Mouse (Mus musculus) embryonic facial prominence, embryonic 12.5 days (tissue): ENCODE measurements around the gene Fbxl17. TPM values are rescaled to one million over a fixed set of nuclear protein-coding genes. Genes with fewer than 3 reads are reported as not detected.
A peak's percentile ranks its signal among the peaks of the same experiment; 100 is the strongest.

Source experiments
- ATAC-seq: fragments of 200-750 bp; cut with Nextera tagmentation; 2 replicates; pipeline ENCODE4 v1.8.0; 2017; ENCODE audit not compliant: insufficient number of reproducible peaks, insufficient read depth, low FRiP score, low TSS enrichment
- H3K27ac ChIP-seq: fragments of 300-500 bp; sonication (generic); 2 replicates; pipeline ENCODE4 v1.5.1; 2016; ENCODE audit warnings: mild to moderate bottlenecking
- H3K27me3 ChIP-seq: fragments of 300-500 bp; sonication (generic); 2 replicates; pipeline ENCODE4 v1.6.1; 2016; ENCODE audit warnings: mild to moderate bottlenecking, moderate library complexity
- H3K36me3 ChIP-seq: fragments of 300-500 bp; sonication (generic); 2 replicates; pipeline ENCODE4 v1.6.1; 2016; ENCODE audit warnings: mild to moderate bottlenecking
- H3K4me1 ChIP-seq: fragments of 300-500 bp; sonication (generic); 2 replicates; pipeline ENCODE4 v1.6.1; 2016
- H3K4me2 ChIP-seq: fragments of 300-500 bp; sonication (generic); replicated peaks from 2 replicates; pipeline ENCODE4 v1.6.1; 2016; ENCODE audit warnings: mild to moderate bottlenecking, moderate library complexity
- H3K4me3 ChIP-seq: fragments of 300-500 bp; sonication (generic); 2 replicates; pipeline ENCODE4 v1.5.1; 2016; ENCODE audit warnings: mild to moderate bottlenecking
- H3K9ac ChIP-seq: fragments of 300-500 bp; sonication (generic); 2 replicates; pipeline ENCODE4 v1.6.1; 2016; ENCODE audit warnings: mild to moderate bottlenecking, moderate library complexity
- H3K9me3 ChIP-seq: fragments of 300-500 bp; sonication (generic); 2 replicates; pipeline ENCODE4 v1.6.1; 2016; ENCODE audit warnings: mild to moderate bottlenecking, moderate library complexity
- WGBS: fragments of 180-500 bp; shearing (Covaris S2); methylation state at CpG from one replicate; pipeline ENCODE4 v1.1.7; 2016; 5-methylcytosine and 5-hydroxymethylcytosine counted together
- polyA plus RNA-seq: library from polyadenylated mRNA; unstranded; fragments of >200 nt; fragmentation: Nextera tagmentation; extraction: Ambion mirVana; gene quantifications from 2 replicates; pipeline ENCODE4 v1.2.1, GENCODE M21; 2016

Gene Fbxl17
- polyA plus RNA-seq, 1 experiment from 2014 or later, result 7.9 TPM

DNA sequence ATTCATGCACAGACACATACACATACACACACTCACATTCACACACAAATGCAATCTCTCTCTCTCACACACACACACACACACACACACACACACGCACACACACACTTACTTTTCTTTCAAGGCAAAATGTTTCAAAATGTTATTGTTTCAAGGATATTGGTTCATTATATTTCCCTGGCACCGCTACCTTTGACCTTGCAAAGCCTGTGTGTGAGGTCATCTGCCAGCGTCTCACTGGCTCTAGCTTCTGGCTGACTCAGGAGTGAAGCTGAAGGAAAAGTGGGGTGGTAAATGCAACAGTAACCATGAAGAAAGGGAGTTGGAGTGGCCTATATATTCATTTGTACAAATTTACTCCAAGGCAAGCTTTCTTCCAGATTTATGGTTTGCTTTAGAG is 442.8 kb downstream of the Fbxl17 start:
- Histone ChIP-seq H3K9ac (no peak overlapping the region), H3K4me3 (no peak overlapping the region), H3K4me1 (no peaks in the 10 kb centered on the region), H3K27ac (no peak overlapping the region), H3K27me3 (no peaks in the 10 kb centered on the region), H3K4me2 (no peak overlapping the region), H3K36me3 (no peaks in the 10 kb centered on the region), H3K9me3 (no peaks in the 10 kb centered on the region)
- ATAC-seq, result no peak
- WGBS, result 89% methylated on average over 3 of the region's 3 CpGs

GRCm38 (mm10) chr17:63053311-63053710 is 446.5 kb downstream of the Fbxl17 start:
- Histone ChIP-seq H3K4me1 (no peaks in the 10 kb centered on the region), H3K4me3 (no peak overlapping the region), H3K9me3 (no peaks in the 10 kb centered on the region), H3K27ac (no peak overlapping the region), H3K9ac (no peak overlapping the region), H3K27me3 (no peaks in the 10 kb centered on the region), H3K4me2 (no peak overlapping the region), H3K36me3 (no peaks in the 10 kb centered on the region)
- ATAC-seq, result no peak
- WGBS, result 75% methylated on average over 3 of the region's 3 CpGs

DNA sequence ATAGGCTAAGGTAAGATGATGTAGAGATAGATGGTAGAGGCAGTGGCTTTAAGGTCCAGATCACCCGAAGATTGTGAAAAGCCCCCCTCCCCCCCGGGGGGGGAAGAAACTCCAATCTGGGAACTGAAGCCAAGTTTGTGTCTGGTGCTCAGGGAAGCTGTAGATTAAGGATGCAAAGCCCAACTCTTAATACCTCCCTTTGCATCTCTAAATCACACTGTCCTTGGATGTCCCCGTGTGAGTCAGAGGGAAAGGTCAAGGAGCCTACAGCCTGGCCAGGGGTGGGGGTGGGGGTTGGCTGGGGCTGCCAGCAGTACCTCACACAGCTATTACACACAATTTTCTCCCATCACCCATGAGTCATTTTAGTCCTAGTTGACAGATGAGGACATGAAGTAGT is 453.4 kb downstream of the Fbxl17 start:
- no peaks in the 10 kb centered on the region for H3K9me3 ChIP-seq
- 46% methylated on average over 3 of the region's 3 CpGs for WGBS
- H3K36me3 ChIP-seq, result no peaks in the 10 kb centered on the region
- H3K4me1 ChIP-seq, result 0 out of 2 replicates have a peak, but pooled peaks cover 4% of the 10 kb centered on the region
- no peak overlapping the region for H3K4me2 ChIP-seq
- no peak overlapping the region for H3K9ac ChIP-seq
- ATAC-seq, result no peak
- no peak overlapping the region for H3K4me3 ChIP-seq
- H3K27ac ChIP-seq, result no peak overlapping the region
- H3K27me3 ChIP-seq, result no peaks in the 10 kb centered on the region

GRCm38 (mm10) chr17:63045297-63045696 is 454.5 kb downstream of the Fbxl17 start:
- Histone ChIP-seq H3K4me1 (0 out of 2 replicates have a peak, but pooled peaks cover 4% of the 10 kb centered on the region), H3K36me3 (no peaks in the 10 kb centered on the region), H3K9me3 (0 out of 2 replicates have a peak, but pooled peaks cover 2% of the 10 kb centered on the region), H3K27ac (no peak overlapping the region), H3K27me3 (no peaks in the 10 kb centered on the region), H3K4me2 (no peak overlapping the region), H3K9ac (no peak overlapping the region), H3K4me3 (no peak overlapping the region)
- no peak for ATAC-seq
- 53% methylated on average over 13 of the region's 13 CpGs for WGBS

- Histone ChIP-seq H3K9ac (no peak overlapping the region), H3K27ac (no peak overlapping the region), H3K4me2 (no peak overlapping the region), H3K9me3 (peaks cover 14% of the 10 kb centered on the region; the same call in 1 of the 2 replicates), H3K36me3 (no peaks in the 10 kb centered on the region), H3K27me3 (no peaks in the 10 kb centered on the region), H3K4me3 (no peak overlapping the region), H3K4me1 (0 out of 2 replicates have a peak, but pooled peaks cover 4% of the 10 kb centered on the region)
- WGBS, result 87% methylated on average over 9 of the region's 9 CpGs
- no peak for ATAC-seq
Observed at GRCm38 (mm10) chr17:63043046-63043675, 456.7 kb downstream of the Fbxl17 start.

- Histone ChIP-seq H3K4me1 (peaks cover 8% of the 10 kb centered on the region; the same call in 1 of the 2 replicates), H3K4me3 (no peak overlapping the region), H3K27ac (no peak overlapping the region), H3K9ac (no peak overlapping the region), H3K27me3 (no peaks in the 10 kb centered on the region), H3K4me2 (no peak overlapping the region), H3K36me3 (no peaks in the 10 kb centered on the region), H3K9me3 (peaks cover 14% of the 10 kb centered on the region; the same call in 1 of the 2 replicates)
- no peak for ATAC-seq
- WGBS, result 66% methylated on average over 3 of the region's 3 CpGs
Observed at GRCm38 (mm10) chr17:63037562-63037961, 462.3 kb downstream of the Fbxl17 start.

- Histone ChIP-seq H3K36me3 (no peaks in the 10 kb centered on the region), H3K27me3 (no peaks in the 10 kb centered on the region), H3K4me2 (no peak overlapping the region), H3K9ac (no peak overlapping the region), H3K9me3 (no peaks in the 10 kb centered on the region), H3K4me1 (peaks cover 13% of the 10 kb centered on the region), H3K27ac (peak overlapping the region; percentile 23; the same call in 1 of the 2 replicates), H3K4me3 (no peak overlapping the region)
- no peak for ATAC-seq
- WGBS, result 58% methylated on average over 5 of the region's 5 CpGs
Observed at GRCm38 (mm10) chr17:63033141-63033540, 466.7 kb downstream of the Fbxl17 start.

DNA sequence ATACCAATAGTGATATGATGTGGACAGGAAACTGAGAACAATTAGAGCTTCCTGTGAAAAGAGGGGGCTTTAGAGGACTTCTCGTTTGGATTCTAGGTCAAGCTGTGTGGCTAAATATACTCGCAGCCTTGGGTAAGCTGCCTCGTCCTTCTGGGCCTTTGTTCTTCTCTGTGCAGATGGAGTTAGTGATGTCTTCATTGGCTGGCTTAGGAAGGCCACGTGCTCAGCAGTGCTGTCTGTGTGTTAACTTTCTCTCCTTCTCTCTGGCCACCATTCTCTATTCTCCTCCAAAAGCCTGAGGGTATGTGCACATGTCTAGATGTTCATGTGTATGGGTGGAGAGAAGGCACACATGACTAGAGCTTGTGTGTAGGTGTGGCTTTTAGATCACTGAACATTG is 470.7 kb downstream of the Fbxl17 start:
- H3K27me3 ChIP-seq, result no peaks in the 10 kb centered on the region
- no peak overlapping the region for H3K27ac ChIP-seq
- no peak overlapping the region for H3K4me3 ChIP-seq
- 45% methylated on average over 4 of the region's 4 CpGs for WGBS
- no peaks in the 10 kb centered on the region for H3K36me3 ChIP-seq
- no peaks in the 10 kb centered on the region for H3K9me3 ChIP-seq
- no peak for ATAC-seq
- H3K4me2 ChIP-seq, result no peak overlapping the region
- no peak overlapping the region for H3K9ac ChIP-seq
- peaks cover 21% of the 10 kb centered on the region for H3K4me1 ChIP-seq

DNA sequence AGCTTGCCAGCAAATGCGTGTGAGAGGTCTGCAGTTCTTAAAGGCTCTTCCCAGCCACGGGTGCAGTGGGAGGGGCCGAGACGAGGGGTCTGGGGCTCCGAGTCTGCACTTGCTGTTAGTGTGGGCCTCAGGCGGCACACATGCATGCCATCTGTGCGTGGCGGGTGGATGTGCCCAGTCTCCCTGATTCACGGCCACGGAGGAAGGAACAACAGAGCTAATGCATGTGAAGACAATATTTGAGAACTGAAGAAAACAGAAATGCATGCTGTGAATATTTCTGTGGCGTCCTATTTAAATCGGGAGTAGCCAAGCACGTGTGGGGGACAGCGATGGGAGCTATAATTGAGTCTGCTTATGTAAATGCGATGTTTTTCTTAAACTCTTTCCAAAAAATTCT is 474.6 kb downstream of the Fbxl17 start:
- no peak overlapping the region for H3K27ac ChIP-seq

GRCm38 (mm10) chr17:63017605-63018167 is 482.1 kb downstream of the Fbxl17 start:
- 84% methylated on average over 3 of the region's 3 CpGs for WGBS
- no peak overlapping the region for H3K4me3 ChIP-seq

More for the DNA sequence above, 474.6 kb downstream of the Fbxl17 start:
- Histone ChIP-seq H3K36me3 (no peaks in the 10 kb centered on the region), H3K4me3 (no peak overlapping the region), H3K4me2 (peak overlapping the region; percentile 29), H3K4me1 (peaks cover 15% of the 10 kb centered on the region), H3K27me3 (no peaks in the 10 kb centered on the region), H3K9ac (no peak overlapping the region), H3K9me3 (no peaks in the 10 kb centered on the region)
- 32% methylated on average over 15 of the region's 15 CpGs for WGBS
- no peak for ATAC-seq

GRCm38 (mm10) chr17:63012571-63012923 is 487.3 kb downstream of the Fbxl17 start:
- no peaks in the 10 kb centered on the region for H3K9me3 ChIP-seq
- no peak overlapping the region for H3K4me3 ChIP-seq
- 63% methylated on average over 3 of the region's 3 CpGs for WGBS
- no peak overlapping the region for H3K4me2 ChIP-seq
- H3K4me1 ChIP-seq, result peaks cover 7% of the 10 kb centered on the region; the same call in 1 of the 2 replicates
- no peak overlapping the region for H3K27ac ChIP-seq
- no peak overlapping the region for H3K9ac ChIP-seq
- H3K36me3 ChIP-seq, result no peaks in the 10 kb centered on the region
- no peak for ATAC-seq
- no peaks in the 10 kb centered on the region for H3K27me3 ChIP-seq

More at GRCm38 (mm10) chr17:63017605-63018167, 482.1 kb downstream of the Fbxl17 start:
- Histone ChIP-seq H3K27me3 (no peaks in the 10 kb centered on the region), H3K4me1 (no peaks in the 10 kb centered on the region), H3K9me3 (no peaks in the 10 kb centered on the region), H3K4me2 (no peak overlapping the region), H3K27ac (no peak overlapping the region), H3K9ac (no peak overlapping the region), H3K36me3 (no peaks in the 10 kb centered on the region)
- ATAC-seq, result no peak

DNA sequence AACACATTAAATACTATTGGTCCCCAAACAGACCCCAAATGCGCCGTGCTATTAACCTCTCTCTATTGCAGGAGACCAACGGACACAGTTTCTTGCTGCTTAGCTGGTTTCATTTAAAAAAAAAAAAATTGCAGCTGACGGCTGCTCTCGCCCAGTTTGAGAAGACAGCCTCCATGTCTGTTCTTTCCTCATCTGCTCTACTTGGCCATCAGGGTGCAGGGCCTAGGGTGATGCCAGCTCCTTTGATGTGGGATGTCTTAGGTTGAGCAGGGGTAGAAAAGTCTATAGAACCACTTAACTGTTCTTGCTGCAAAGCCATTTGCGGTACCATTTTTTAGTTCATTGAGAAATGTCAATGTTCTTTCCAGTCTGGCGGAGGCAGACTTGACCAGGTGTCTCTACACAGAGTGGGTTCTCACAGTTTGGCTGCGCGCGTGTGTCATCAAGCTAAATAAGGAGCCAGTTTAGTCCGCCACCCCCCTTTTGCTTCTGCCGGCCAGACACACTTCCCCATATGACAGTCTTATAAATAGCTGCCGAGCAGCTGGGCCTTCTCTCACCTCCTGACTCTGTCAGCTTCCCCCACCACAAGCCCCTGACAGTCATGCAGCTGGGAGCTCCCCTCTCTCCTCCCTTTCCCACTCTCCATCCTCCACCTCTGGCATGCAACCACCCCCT is 487.8 kb downstream of the Fbxl17 start:
- Histone ChIP-seq H3K9ac (no peak overlapping the region), H3K9me3 (no peaks in the 10 kb centered on the region), H3K27me3 (no peaks in the 10 kb centered on the region), H3K4me1 (peaks cover 7% of the 10 kb centered on the region; the same call in 1 of the 2 replicates), H3K4me3 (no peak overlapping the region), H3K27ac (no peak overlapping the region), H3K4me2 (no peak overlapping the region), H3K36me3 (no peaks in the 10 kb centered on the region)
- WGBS, result 77% methylated on average over 13 of the region's 13 CpGs
- ATAC-seq, result no peak
